Mouse (Mus musculus): Measurements from ENCODE around the gene Tmem11.
A peak's percentile ranks its signal among the peaks of the same experiment; 100 is the strongest.

GRCm38 (mm10) chr11:60878675-60879294, at the start of gene Tmem11:
- peak; percentile 59 for TF ChIP-seq POLR2A (IDR thresholded peaks at IDR 0.05; ENCODE audit: low read depth, low read length)
- no peak for TF ChIP-seq CTCF (IDR thresholded peaks at IDR 0.05; ENCODE audit: extremely low read depth, insufficient read length, insufficient replicate concordance, low read depth, low read length)
